Mouse (Mus musculus): ENCODE measurements around the gene H2-Oa. TPM values are rescaled to one million over a fixed set of nuclear protein-coding genes. Genes with fewer than 3 reads are reported as not detected.

H2-Oa gene
- polyA plus RNA-seq, 1 experiment from 2014 or later, result 0.71 TPM

GRCm38 (mm10) chr17:34116736-34117370 is 24.7 kb downstream of the H2-Oa start:
- Histone ChIP-seq H3K4me1 (replicated peaks) (peaks cover 30% of the 10 kb centered on the region), H3K4me2 (peak overlapping the region; percentile 74), H3K27me3 (no peaks in the 10 kb centered on the region), H3K9me3 (no peaks in the 10 kb centered on the region), H3K36me3 (peaks cover 62% of the 10 kb centered on the region), H3K9ac (replicated peaks) (peak overlapping the region; percentile 99), H3K27ac (no peak overlapping the region), H3K4me3 (replicated peaks) (peak overlapping the region; percentile 99)
- WGBS, result 45% methylated on average over 7 of the region's 7 CpGs
- no peak for ATAC-seq (ENCODE audit: insufficient number of reproducible peaks, insufficient read depth, low FRiP score, low TSS enrichment, low read depth)

- Histone ChIP-seq H3K9ac (replicated peaks) (peak overlapping the region; percentile 99), H3K27me3 (no peaks in the 10 kb centered on the region), H3K9me3 (no peaks in the 10 kb centered on the region), H3K4me1 (replicated peaks) (peaks cover 30% of the 10 kb centered on the region), H3K36me3 (peaks cover 55% of the 10 kb centered on the region), H3K4me3 (replicated peaks) (peak overlapping the region; percentile 99), H3K27ac (peak overlapping the region; percentile 100; the same call in 1 of the 2 replicates), H3K4me2 (peak overlapping the region; percentile 74)
- ATAC-seq (ENCODE audit: insufficient number of reproducible peaks, insufficient read depth, low FRiP score, low TSS enrichment, low read depth), result no peak
- WGBS, result 2% methylated on average over 5 of the region's 5 CpGs
Measured at GRCm38 (mm10) chr17:34117421-34118112, 25.4 kb downstream of the H2-Oa start.

GRCm38 (mm10) chr17:34118113-34118872 is 26.2 kb downstream of the H2-Oa start:
- WGBS, result under 1% methylated on average over 67 of the region's 67 CpGs
- Histone ChIP-seq H3K4me3 (replicated peaks) (peak overlapping the region; percentile 99), H3K27me3 (no peaks in the 10 kb centered on the region), H3K27ac (peak overlapping the region; percentile 100), H3K36me3 (peaks cover 48% of the 10 kb centered on the region), H3K4me1 (replicated peaks) (peaks cover 30% of the 10 kb centered on the region), H3K9me3 (no peaks in the 10 kb centered on the region), H3K4me2 (peak overlapping the region; percentile 74), H3K9ac (replicated peaks) (peak overlapping the region; percentile 99)
- no peak for ATAC-seq (ENCODE audit: insufficient number of reproducible peaks, insufficient read depth, low FRiP score, low TSS enrichment, low read depth)

- Histone ChIP-seq H3K4me1 (replicated peaks) (peaks cover 35% of the 10 kb centered on the region), H3K27ac (peak overlapping the region; percentile 100), H3K9ac (replicated peaks) (peak overlapping the region; percentile 99), H3K4me3 (replicated peaks) (peak overlapping the region; percentile 99), H3K4me2 (peak overlapping the region; percentile 74), H3K9me3 (no peaks in the 10 kb centered on the region), H3K36me3 (peaks cover 42% of the 10 kb centered on the region), H3K27me3 (no peaks in the 10 kb centered on the region)
- no peak; the same call in 1 of the 2 replicates for ATAC-seq (ENCODE audit: insufficient number of reproducible peaks, insufficient read depth, low FRiP score, low TSS enrichment, low read depth)
- under 1% methylated on average over 38 of the region's 38 CpGs for WGBS
Measured at GRCm38 (mm10) chr17:34118873-34119248, 26.7 kb downstream of the H2-Oa start.

DNA sequence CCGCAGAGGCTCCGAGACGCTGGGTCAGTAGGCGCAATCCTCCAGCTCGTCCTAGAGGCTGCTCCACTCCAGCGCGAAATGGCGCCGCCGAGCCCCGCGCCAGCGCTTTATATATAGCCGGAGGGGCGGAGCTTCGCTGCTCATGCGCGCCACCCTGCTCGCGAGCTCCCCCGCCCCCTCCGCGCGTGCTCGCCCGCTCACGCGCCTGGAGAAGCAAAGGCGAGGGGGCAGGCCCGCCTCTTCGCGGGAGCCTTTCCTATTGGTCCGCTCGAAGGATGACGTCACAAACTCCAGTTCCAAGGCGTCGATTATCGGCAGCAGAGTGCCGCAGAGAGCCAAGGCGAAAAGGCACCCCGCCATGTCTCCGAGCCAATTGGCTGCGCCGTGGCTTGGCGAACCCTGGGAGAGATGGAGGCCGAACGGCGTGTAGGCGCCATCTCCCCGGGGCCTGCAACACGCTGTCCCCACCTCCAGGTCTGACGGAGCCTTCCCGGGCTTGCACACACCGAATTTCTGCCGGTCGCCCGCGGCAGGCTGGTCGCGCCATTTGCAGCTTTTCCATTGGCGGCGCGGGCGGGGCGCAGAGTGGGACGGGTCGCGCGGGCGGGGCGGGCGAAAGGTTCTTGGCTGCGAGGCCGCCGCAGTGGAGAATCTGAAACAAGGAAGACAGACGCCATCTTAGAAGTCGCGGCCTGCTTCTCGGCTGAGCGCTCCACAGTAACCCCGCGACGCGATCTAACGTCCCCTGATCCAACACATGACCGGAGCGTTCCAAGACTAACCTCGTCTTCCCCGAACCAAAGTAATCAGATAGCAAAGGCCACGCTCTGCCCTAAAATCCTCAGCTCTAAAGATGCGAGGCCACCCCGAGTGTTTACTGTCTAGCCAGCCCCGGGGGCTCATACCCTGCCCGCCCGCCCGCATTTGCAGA is 27.4 kb downstream of the H2-Oa start, which contains the start of gene H2-DMa:
Gene H2-DMa, plus strand, starts transcription at position 293 of the 931 bp plus-strand sequence.
- Histone ChIP-seq H3K9me3 (no peaks in the 10 kb centered on the region), H3K9ac (replicated peaks) (peak within 1 kb of the TSS; percentile 99), H3K4me3 (replicated peaks) (peak within 1 kb of the TSS; percentile 99), H3K27me3 (no peaks in the 10 kb centered on the region), H3K27ac (peak within 1 kb of the TSS; percentile 100), H3K4me2 (peak within 1 kb of the TSS; percentile 74), H3K4me1 (replicated peaks) (peaks cover 33% of the 10 kb centered on the region), H3K36me3 (peaks cover 36% of the 10 kb centered on the region)
- WGBS, result 1% methylated on average over 96 of the region's 96 CpGs
- peak; percentile 50 for ATAC-seq (ENCODE audit: insufficient number of reproducible peaks, insufficient read depth, low FRiP score, low TSS enrichment, low read depth)

DNA sequence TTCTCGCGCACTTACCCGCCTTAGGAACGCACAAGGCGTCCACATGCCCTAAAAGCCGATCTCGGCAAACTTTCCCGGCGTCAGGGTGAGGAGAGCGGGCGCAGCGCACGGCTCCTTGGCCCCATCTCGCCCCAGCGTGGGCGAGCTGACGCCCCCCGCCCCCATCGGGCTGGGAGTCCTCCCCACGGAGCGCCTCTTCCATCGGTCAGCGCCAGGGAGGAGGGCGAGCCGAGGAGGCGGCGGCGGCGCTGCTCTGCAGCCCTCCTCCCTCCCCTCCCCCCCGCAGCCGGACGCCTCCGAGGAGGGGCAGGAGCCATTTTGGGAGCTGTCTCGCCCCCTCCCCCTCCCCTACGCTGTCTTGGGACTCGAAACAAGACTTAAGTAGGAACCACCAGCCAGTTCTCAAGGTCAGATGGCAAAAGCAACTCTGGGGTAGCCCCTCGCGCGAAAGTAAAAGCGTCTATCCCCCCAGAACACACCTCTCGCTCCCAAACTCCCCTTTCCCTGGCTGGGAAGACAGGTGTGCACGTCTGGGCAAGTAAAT is 28.1 kb downstream of the H2-Oa start:
- WGBS, result under 1% methylated on average over 41 of the region's 42 CpGs
- Histone ChIP-seq H3K36me3 (peaks cover 28% of the 10 kb centered on the region), H3K4me3 (replicated peaks) (peak overlapping the region; percentile 99), H3K27me3 (no peaks in the 10 kb centered on the region), H3K27ac (peak overlapping the region; percentile 100), H3K4me2 (peak overlapping the region; percentile 74), H3K9ac (replicated peaks) (peak overlapping the region; percentile 99), H3K4me1 (replicated peaks) (peaks cover 30% of the 10 kb centered on the region), H3K9me3 (no peaks in the 10 kb centered on the region)
- no peak; the same call in 1 of the 2 replicates for ATAC-seq (ENCODE audit: insufficient number of reproducible peaks, insufficient read depth, low FRiP score, low TSS enrichment, low read depth)

DNA sequence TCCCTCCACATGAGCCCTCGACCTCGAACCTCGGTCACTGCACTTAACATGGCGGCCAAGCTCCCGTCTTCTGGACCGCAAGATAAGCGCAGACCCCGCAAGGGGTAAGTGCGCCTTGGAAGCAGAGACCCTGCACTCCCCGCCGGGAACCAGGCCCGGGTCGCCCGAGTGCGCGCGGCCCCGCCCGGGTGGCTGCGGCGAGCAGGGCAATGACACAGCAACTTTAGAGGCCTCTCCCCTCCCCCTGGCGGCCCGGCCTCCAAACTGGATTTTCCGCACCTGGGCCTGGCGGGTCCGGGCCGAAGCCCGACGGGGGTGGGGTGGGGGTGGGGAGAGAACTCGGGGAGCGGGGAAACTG is 28.7 kb downstream of the H2-Oa start:
- peaks cover 23% of the 10 kb centered on the region for H3K36me3 ChIP-seq
- H3K27me3 ChIP-seq, result no peaks in the 10 kb centered on the region
- peak overlapping the region; percentile 100 for H3K27ac ChIP-seq
- peaks cover 25% of the 10 kb centered on the region for H3K4me1 ChIP-seq (replicated peaks)
- H3K9ac ChIP-seq (replicated peaks), result peak overlapping the region; percentile 99
- H3K4me3 ChIP-seq (replicated peaks), result peak overlapping the region; percentile 99
- WGBS, result under 1% methylated on average over 31 of the region's 31 CpGs
- peak overlapping the region; percentile 74 for H3K4me2 ChIP-seq
- H3K9me3 ChIP-seq, result no peaks in the 10 kb centered on the region
- ATAC-seq (ENCODE audit: insufficient number of reproducible peaks, insufficient read depth, low FRiP score, low TSS enrichment, low read depth), result peak; percentile 44

DNA sequence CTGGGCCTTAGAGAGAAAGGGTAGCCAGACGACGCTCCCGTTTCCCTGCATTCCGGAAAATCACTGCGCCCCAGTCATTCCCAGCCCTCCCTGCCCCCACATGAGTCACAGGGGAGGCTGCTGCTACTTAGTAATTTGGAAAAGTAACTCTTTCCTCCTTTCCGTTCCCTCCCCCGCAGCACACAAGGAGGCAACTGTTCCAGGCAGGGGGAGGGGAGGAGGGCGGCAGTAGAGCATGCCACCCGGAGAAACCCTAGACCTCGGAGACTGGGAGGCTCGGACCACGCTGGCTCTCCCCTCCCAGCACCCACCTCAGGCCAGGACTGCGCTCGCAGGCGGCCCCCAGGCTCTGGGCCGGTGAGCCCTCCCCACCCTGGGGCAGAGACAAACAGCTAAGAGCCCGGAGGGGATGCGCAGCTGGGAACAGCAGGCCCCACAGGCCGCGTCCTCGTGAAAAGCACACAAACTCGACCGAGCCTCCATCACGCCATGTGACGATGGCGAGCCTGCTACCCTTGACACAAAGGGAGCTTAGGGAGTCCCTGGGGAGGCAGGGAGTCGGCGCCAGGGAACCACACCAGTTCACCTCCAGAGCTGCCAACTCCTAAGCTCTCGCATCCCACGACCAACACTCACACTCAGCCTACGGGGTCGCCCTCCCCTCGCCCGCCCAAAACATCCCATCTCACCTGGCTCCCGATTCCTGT is 29.2 kb downstream of the H2-Oa start:
- H3K9me3 ChIP-seq, result no peaks in the 10 kb centered on the region
- H3K4me1 ChIP-seq (replicated peaks), result peaks cover 23% of the 10 kb centered on the region
- peak; percentile 68 for ATAC-seq (ENCODE audit: insufficient number of reproducible peaks, insufficient read depth, low FRiP score, low TSS enrichment, low read depth)
- WGBS, result under 1% methylated on average over 31 of the region's 35 CpGs
- peak overlapping the region; percentile 100 for H3K27ac ChIP-seq
- peaks cover 24% of the 10 kb centered on the region for H3K36me3 ChIP-seq
- H3K27me3 ChIP-seq, result no peaks in the 10 kb centered on the region
- H3K9ac ChIP-seq (replicated peaks), result peak overlapping the region; percentile 99
- peak overlapping the region; percentile 74 for H3K4me2 ChIP-seq
- peak overlapping the region; percentile 99 for H3K4me3 ChIP-seq (replicated peaks)

- Histone ChIP-seq H3K9me3 (no peaks in the 10 kb centered on the region), H3K27me3 (no peaks in the 10 kb centered on the region), H3K4me1 (replicated peaks) (peaks cover 23% of the 10 kb centered on the region), H3K4me3 (replicated peaks) (peak overlapping the region; percentile 99), H3K9ac (replicated peaks) (peak overlapping the region; percentile 99), H3K4me2 (peak overlapping the region; percentile 74), H3K27ac (peak overlapping the region; percentile 100), H3K36me3 (peaks cover 20% of the 10 kb centered on the region)
- ATAC-seq (ENCODE audit: insufficient number of reproducible peaks, insufficient read depth, low FRiP score, low TSS enrichment, low read depth), result no peak
- 2% methylated on average over 10 of the region's 10 CpGs for WGBS
Measured at GRCm38 (mm10) chr17:34121879-34122187, 29.7 kb downstream of the H2-Oa start.

All from limb, embryonic 12.5 days (tissue).